Mouse (Mus musculus) liver, adult 2 months (tissue): ENCODE measurements at regions not wholly inside any gene's neighbourhood (a gene's known extent, or its start where the extent isn't known, plus 50 kb on each side); places are given as distances from the start of the nearest gene placed in this dataset.

Experiments
- DNase-seq: peaks from one replicate; pipeline ENCODE4 v3.0.0-alpha.2; 2011; ENCODE audit warnings: low read depth, low spot score; ENCODE audit errors: extremely low read depth
- H3K27ac ChIP-seq: fragments of 200-500 bp; replicated peaks from 2 replicates; pipeline ENCODE4 v1.5.1; 2012; ENCODE audit warnings: low read depth, mild to moderate bottlenecking, control low read depth, inconsistent platforms, low read length; ENCODE audit not compliant: insufficient read depth
- H3K27me3 ChIP-seq: fragments of 200-500 bp; 2 replicates; pipeline ENCODE4 v1.6.1; 2012; ENCODE audit warnings: mild to moderate bottlenecking, moderate library complexity, low read length, inconsistent platforms; ENCODE audit not compliant: control insufficient read depth, insufficient read depth
- H3K36me3 ChIP-seq: fragments of 200-500 bp; 2 replicates; pipeline ENCODE4 v1.6.1; 2012; ENCODE audit warnings: low read length, inconsistent platforms; ENCODE audit not compliant: control insufficient read depth, insufficient read depth
- H3K4me1 ChIP-seq: fragments of 200-500 bp; 2 replicates; pipeline ENCODE4 v1.6.1; 2011; ENCODE audit warnings: low read length; ENCODE audit not compliant: control insufficient read depth, insufficient read depth
- H3K4me3 ChIP-seq: fragments of 200-500 bp; 2 replicates; pipeline ENCODE4 v1.5.1; 2011; ENCODE audit warnings: low read depth, mild to moderate bottlenecking, control low read depth, low read length, moderate library complexity; ENCODE audit not compliant: insufficient read depth
- H3K79me2 ChIP-seq: fragments of 200-500 bp; 2 replicates; pipeline ENCODE4 v1.6.1; 2012; ENCODE audit warnings: inconsistent platforms, mild to moderate bottlenecking, low read length, moderate library complexity; ENCODE audit not compliant: control insufficient read depth, insufficient read depth
- H3K9ac ChIP-seq: fragments of 200-500 bp; 2 replicates; pipeline ENCODE4 v1.6.1; 2012; ENCODE audit warnings: low read depth, mild to moderate bottlenecking, control low read depth, inconsistent platforms, low read length
- CTCF ChIP-seq: fragments of 200-500 bp; IDR thresholded peaks from 2 replicates; pipeline ENCODE4 v1.5.1; 2011; ENCODE audit warnings: low read depth, low read length, control low read depth
- POLR2A ChIP-seq: fragments of 200-500 bp; IDR thresholded peaks from 2 replicates; pipeline ENCODE4 v1.6.1; 2011; ENCODE audit warnings: low read length, control low read depth; ENCODE audit not compliant: insufficient read depth; ENCODE audit errors: extremely low read depth
- WGBS: fragments of 180-500 bp; shearing (Covaris S2); methylation state at CpG from one replicate; pipeline ENCODE4 v1.1.7; 2018; 5-methylcytosine and 5-hydroxymethylcytosine counted together

- no peak for TF ChIP-seq CTCF
- no peak for TF ChIP-seq POLR2A
Measured at GRCm38 (mm10) chr14:64590611-64591010, 486.5 kb downstream of the Prss52 start.

GRCm38 (mm10) chr14:64591091-64591976, 487.2 kb downstream of the Prss52 start:
- 28% methylated on average over 14 of the region's 14 CpGs for WGBS
- TF ChIP-seq CTCF: no peak
- no peak for TF ChIP-seq POLR2A

More at GRCm38 (mm10) chr14:64590611-64591010, 486.5 kb downstream of the Prss52 start:
- Histone ChIP-seq H3K4me3 (no peak overlapping the region), H3K4me1 (peaks cover 6% of the 10 kb centered on the region; the same call in 1 of the 2 replicates), H3K27ac (no peak overlapping the region), H3K9ac (no peak overlapping the region), H3K27me3 (peaks cover 25% of the 10 kb centered on the region), H3K79me2 (no peaks in the 10 kb centered on the region), H3K36me3 (no peaks in the 10 kb centered on the region)
- WGBS: 6% methylated on average over 15 of the region's 15 CpGs
- DNase-seq: no peak

GRCm38 (mm10) chr14:64592176-64592575, 488.1 kb downstream of the Prss52 start:
- TF ChIP-seq POLR2A (no peak), CTCF (no peak)
- 69% methylated on average over 6 of the region's 6 CpGs for WGBS
- no peak for DNase-seq
- Histone ChIP-seq H3K27ac (no peak overlapping the region), H3K4me3 (no peak overlapping the region), H3K36me3 (no peaks in the 10 kb centered on the region), H3K79me2 (no peaks in the 10 kb centered on the region), H3K27me3 (peaks cover 23% of the 10 kb centered on the region), H3K4me1 (peaks cover 5% of the 10 kb centered on the region; the same call in 1 of the 2 replicates), H3K9ac (no peak overlapping the region)

More at GRCm38 (mm10) chr14:64591091-64591976, 487.2 kb downstream of the Prss52 start:
- no peak overlapping the region for H3K9ac ChIP-seq
- H3K79me2 ChIP-seq: no peaks in the 10 kb centered on the region
- no peaks in the 10 kb centered on the region for H3K36me3 ChIP-seq
- peaks cover 6% of the 10 kb centered on the region; the same call in 1 of the 2 replicates for H3K4me1 ChIP-seq
- no peak for DNase-seq
- H3K27ac ChIP-seq: no peak overlapping the region
- no peak overlapping the region for H3K4me3 ChIP-seq
- H3K27me3 ChIP-seq: peaks cover 25% of the 10 kb centered on the region

GRCm38 (mm10) chr14:64592706-64593320, 488.7 kb downstream of the Prss52 start:
- Histone ChIP-seq H3K36me3 (no peaks in the 10 kb centered on the region), H3K4me1 (no peaks in the 10 kb centered on the region), H3K4me3 (no peak overlapping the region), H3K9ac (no peak overlapping the region), H3K27me3 (peaks cover 17% of the 10 kb centered on the region), H3K79me2 (no peaks in the 10 kb centered on the region), H3K27ac (no peak overlapping the region)
- TF ChIP-seq CTCF: no peak
- no peak for TF ChIP-seq POLR2A
- 70% methylated on average over 13 of the region's 13 CpGs for WGBS
- DNase-seq: no peak

- Histone ChIP-seq H3K27ac (no peak overlapping the region), H3K36me3 (no peaks in the 10 kb centered on the region), H3K4me1 (no peaks in the 10 kb centered on the region), H3K9ac (no peak overlapping the region), H3K79me2 (no peaks in the 10 kb centered on the region), H3K4me3 (no peak overlapping the region), H3K27me3 (peaks cover 17% of the 10 kb centered on the region)
- 46% methylated on average over 4 of the region's 4 CpGs for WGBS
- DNase-seq: no peak
- TF ChIP-seq CTCF (no peak), POLR2A (no peak)
Measured at GRCm38 (mm10) chr14:64593564-64593963, 489.5 kb downstream of the Prss52 start.
